Comparison of ENCODE assay signal across 21 mouse cellular contexts in genomic region chr3:88271298-88271697, GRCm38 (mm10). TPM values are rescaled to one million over a fixed set of nuclear protein-coding genes. Genes with fewer than 3 reads are reported as not detected.
"Had no signal": no experiment of that assay in that cellular context is flagged by ENCODE, and none has a peak within 500 bp of the region (broad histone marks: within the 10 kb centered on the region; RNA-seq: fewer than 3 reads in every experiment).

No protein-coding gene starts in this region.

RNA-seq across cellular contexts. Expression of gene Gm38392, which starts 15.7 kb away (rescaled TPM):
- total RNA-seq: liver, adult 2 months; megakaryocyte, adult 5-6 weeks; megakaryocyte-erythroid progenitor cell, adult 5-6 weeks; midbrain, postnatal 0 days; monocyte, adult 5-6 weeks had no signal
- polyA plus RNA-seq: liver, adult 2 months; liver, embryonic 13.5 days; liver, embryonic 14.5 days; liver, embryonic 16.5 days; lung, embryonic 14.5 days; macrophage; midbrain, embryonic 10.5 days; midbrain, embryonic 12.5 days; midbrain, embryonic 14.5 days; midbrain, embryonic 15.5 days; neural tube, embryonic 11.5 days had no signal

RNA-seq across cellular contexts. Expression of gene Rhbg, which starts 16.8 kb away (rescaled TPM):
- total RNA-seq: left cerebral cortex, postnatal 25 days; left cerebral cortex, postnatal 36 days; megakaryocyte progenitor cell, adult 5-6 weeks; megakaryocyte, adult 5-6 weeks; megakaryocyte-erythroid progenitor cell, adult 5-6 weeks; monocyte, adult 5-6 weeks had no signal
- polyA plus RNA-seq: lung, embryonic 14.5 days; macrophage; midbrain, embryonic 10.5 days; midbrain, embryonic 11.5 days; midbrain, embryonic 12.5 days; midbrain, embryonic 13.5 days; myocyte had no signal

RNA-seq across cellular contexts. Expression of gene Tsacc, which starts 25.5 kb away (rescaled TPM):
- total RNA-seq: monocyte, adult 5-6 weeks had no signal
